Mouse (Mus musculus) CH12.LX (cell line): Measurements from ENCODE around the gene Asb15. TPM values are rescaled to one million over a fixed set of nuclear protein-coding genes. Genes with fewer than 3 reads are reported as not detected.

Source experiments
- DNase-seq: peaks from one replicate; pipeline ENCODE4 v3.0.0-alpha.2; 2013; ENCODE audit errors: extremely low read depth
- H3K27ac ChIP-seq: 2 replicates; pipeline ENCODE4 v1.5.1; 2012; ENCODE audit warnings: low read depth, mild to moderate bottlenecking, control low read depth, moderate library complexity; ENCODE audit not compliant: insufficient read depth
- H3K27me3 ChIP-seq: replicated peaks from 2 replicates; pipeline ENCODE3; 2012; ENCODE audit warnings: inconsistent platforms
- H3K36me3 ChIP-seq, 2 experiments: replicated peaks in 1 of 2; 2 replicates each; pipeline versions ENCODE3 to v1.6.1; 2012; ENCODE audit warnings: inconsistent platforms in 1 of 2, low read length in 1 of 2, mild to moderate bottlenecking in 1 of 2, mixed read lengths in 1 of 2, moderate library complexity in 1 of 2; ENCODE audit not compliant: control insufficient read depth in 1 of 2, insufficient read depth in 1 of 2
- H3K4me1 ChIP-seq, 2 experiments: 2 replicates each; pipeline ENCODE4 v1.6.1; 2012; ENCODE audit warnings: inconsistent platforms in 1 of 2, moderate library complexity in 1 of 2; ENCODE audit not compliant: insufficient read depth in 2 of 2, control insufficient read depth in 1 of 2
- H3K4me2 ChIP-seq: 2 replicates; pipeline ENCODE4 v1.6.1; 2012; ENCODE audit warnings: low read depth, mild to moderate bottlenecking, control low read depth; ENCODE audit not compliant: poor library complexity, insufficient read depth, severe bottlenecking
- H3K4me3 ChIP-seq, 3 experiments: fragments of 150-350 bp in 1 of 3; sonication (generic) in 1 of 3; replicated peaks in 1 of 3; 2 replicates each; pipeline versions ENCODE3 to v1.5.1; 2011 to 2012; ENCODE audit warnings: low read depth in 2 of 3, low read length in 2 of 3, mild to moderate bottlenecking in 2 of 3, moderate library complexity in 2 of 3, control low read depth in 1 of 3, improper control_type of control experiment in 1 of 3, inconsistent platforms in 1 of 3, mixed read lengths in 1 of 3; ENCODE audit not compliant: poor library complexity in 1 of 3
- H3K79me2 ChIP-seq: replicated peaks from 2 replicates; pipeline ENCODE4 v1.6.1; 2012; ENCODE audit warnings: mild to moderate bottlenecking, moderate library complexity; ENCODE audit not compliant: control insufficient read depth, poor library complexity, insufficient read depth, severe bottlenecking; ENCODE audit errors: extremely low read depth
- H3K9ac ChIP-seq: 2 replicates; pipeline ENCODE4 v1.6.1; 2012; ENCODE audit warnings: low read depth, mild to moderate bottlenecking, control low read depth, moderate library complexity; ENCODE audit not compliant: insufficient read depth
- H3K9me3 ChIP-seq: replicated peaks from 2 replicates; pipeline ENCODE3; 2012; ENCODE audit warnings: low read length, inconsistent platforms, mixed read lengths
- BHLHE40 ChIP-seq: IDR thresholded peaks from 2 replicates; pipeline ENCODE4 v1.6.1; 2011; ENCODE audit warnings: mild to moderate bottlenecking, low read depth, low read length, improper control_type of control experiment
- CHD1 ChIP-seq: IDR thresholded peaks from 2 replicates; pipeline ENCODE4 v1.6.1; 2012; ENCODE audit warnings: low read depth, low read length, improper control_type of control experiment, inconsistent platforms
- CHD2 ChIP-seq: IDR thresholded peaks from 2 replicates; pipeline ENCODE4 v1.6.1; 2011; ENCODE audit warnings: low read length, improper control_type of control experiment
- ELF1 ChIP-seq: IDR thresholded peaks from 2 replicates; pipeline ENCODE4 v1.6.1; 2014; ENCODE audit warnings: low read depth, mild to moderate bottlenecking, inconsistent platforms, low read length, improper control_type of control experiment
- ETS1 ChIP-seq: conservative IDR thresholded peaks from 2 replicates; pipeline ENCODE4 v1.6.1; 2012; ENCODE audit warnings: low read depth, mild to moderate bottlenecking, inconsistent platforms, low read length, improper control_type of control experiment, moderate library complexity
- GABPA ChIP-seq: IDR thresholded peaks from 2 replicates; pipeline ENCODE4 v1.6.1; 2012; ENCODE audit warnings: low read depth, low read length, improper control_type of control experiment, inconsistent platforms; ENCODE audit not compliant: insufficient replicate concordance
- HCFC1 ChIP-seq: IDR thresholded peaks from 2 replicates; pipeline ENCODE4 v1.6.1; 2012; ENCODE audit warnings: low read depth, mild to moderate bottlenecking, inconsistent platforms, low read length, improper control_type of control experiment
- IRF4 ChIP-seq: IDR thresholded peaks from 2 replicates; pipeline ENCODE4 v1.6.1; 2014; ENCODE audit warnings: low read depth, mild to moderate bottlenecking, inconsistent platforms, low read length, improper control_type of control experiment
- JUN ChIP-seq: IDR thresholded peaks from 2 replicates; pipeline ENCODE4 v1.6.1; 2011; ENCODE audit warnings: low read depth, mild to moderate bottlenecking, low read length, improper control_type of control experiment, moderate library complexity; ENCODE audit not compliant: insufficient read depth
- JUND ChIP-seq: conservative IDR thresholded peaks from 2 replicates; pipeline ENCODE4 v1.6.1; 2011; ENCODE audit warnings: low read depth, low read length, improper control_type of control experiment
- MAFK ChIP-seq: IDR thresholded peaks from 2 replicates; pipeline ENCODE4 v1.6.1; 2011; ENCODE audit warnings: low read length, improper control_type of control experiment; ENCODE audit not compliant: insufficient replicate concordance
- MEF2A ChIP-seq: IDR thresholded peaks from 2 replicates; pipeline ENCODE4 v1.6.1; 2014; ENCODE audit warnings: low read depth, mild to moderate bottlenecking, inconsistent platforms, low read length, improper control_type of control experiment, borderline replicate concordance
- MXI1 ChIP-seq: IDR thresholded peaks from 2 replicates; pipeline ENCODE4 v1.6.1; 2011; ENCODE audit warnings: mild to moderate bottlenecking, low read depth, low read length, improper control_type of control experiment
- MYC ChIP-seq: IDR thresholded peaks from 2 replicates; pipeline ENCODE4 v1.6.1; 2011; ENCODE audit warnings: low read depth, mild to moderate bottlenecking, improper control_type of control experiment, low read length
- NRF1 ChIP-seq: IDR thresholded peaks from 2 replicates; pipeline ENCODE4 v1.6.1; 2014; ENCODE audit warnings: low read depth, mild to moderate bottlenecking, inconsistent platforms, low read length, improper control_type of control experiment, moderate library complexity
- PAX5 ChIP-seq: IDR thresholded peaks from 2 replicates; pipeline ENCODE4 v1.6.1; 2012; ENCODE audit warnings: low read length, inconsistent platforms, mixed read lengths
- POLR2AphosphoS2 ChIP-seq: IDR thresholded peaks from 2 replicates; pipeline ENCODE4 v1.6.1; 2011; ENCODE audit warnings: low read depth, low read length, improper control_type of control experiment
- SMC3 ChIP-seq: IDR thresholded peaks from 2 replicates; pipeline ENCODE4 v1.6.1; 2011; ENCODE audit warnings: low read depth, low read length, improper control_type of control experiment
- TCF12 ChIP-seq: IDR thresholded peaks from 2 replicates; pipeline ENCODE4 v1.6.1; 2014; ENCODE audit warnings: low read depth, mild to moderate bottlenecking, inconsistent platforms, low read length, improper control_type of control experiment
- UBTF ChIP-seq: IDR thresholded peaks from 2 replicates; pipeline ENCODE4 v1.6.1; 2012; ENCODE audit warnings: low read depth, mild to moderate bottlenecking, inconsistent platforms, low read length, improper control_type of control experiment, moderate library complexity
- USF2 ChIP-seq: conservative IDR thresholded peaks from 2 replicates; pipeline ENCODE4 v1.6.1; 2011; ENCODE audit warnings: low read depth, low read length, improper control_type of control experiment
- ZC3H11A ChIP-seq: IDR thresholded peaks from 2 replicates; pipeline ENCODE4 v1.6.1; 2012; ENCODE audit warnings: low read depth, mild to moderate bottlenecking, inconsistent platforms, low read length, improper control_type of control experiment
- ZKSCAN1 ChIP-seq: IDR thresholded peaks from 2 replicates; pipeline ENCODE4 v1.6.1; 2012; ENCODE audit warnings: low read depth, inconsistent platforms, low read length, improper control_type of control experiment, borderline replicate concordance
- ZMIZ1 ChIP-seq: IDR thresholded peaks from 2 replicates; pipeline ENCODE4 v1.6.1; 2012; ENCODE audit warnings: low read depth, mild to moderate bottlenecking, inconsistent platforms, low read length, improper control_type of control experiment
- ZNF384 ChIP-seq: IDR thresholded peaks from 2 replicates; pipeline ENCODE4 v1.6.1; 2012; ENCODE audit warnings: low read depth, low read length, improper control_type of control experiment, inconsistent platforms
- dilution Hi-C: fragments of 300-500 bp; cut with MboI; formaldehyde crosslinking; loops from 2 replicates; pipeline ENCODE4 v1.14.3; 2020; ENCODE audit warnings: low sequenced_read_pairs; ENCODE audit not compliant: extremely low pct_unique_long_range_greater_than_20kb, extremely low pct_ligation_motif_present
- in situ Hi-C: fragments of 300-500 bp; cut with MboI; formaldehyde crosslinking; loops from 3 replicates; pipeline ENCODE4 v1.14.3; 2019; ENCODE audit warnings: low sequenced_read_pairs, low pct_ligation_motif_present, low pct_unique_long_range_greater_than_20kb, mixed read lengths
- polyA plus RNA-seq: library from polyadenylated mRNA; unstranded; fragments of >175 nt; gene quantifications from 2 replicates; pipeline ENCODE4 v1.2.1, GENCODE M21; 2012; ENCODE audit warnings: low read depth; ENCODE audit not compliant: insufficient read length
- total RNA-seq, 2 experiments: library from RNA; depleted of rRNA; stranded (reverse); fragments of 300-350 nt in 1 of 2; fragments of >200 nt in 1 of 2; gene quantifications; 2 replicates each; pipeline ENCODE4 v1.2.3; 2012 to 2014

The Asb15 gene
- total and polyA plus RNA-seq, 3 experiments, result 0.10 TPM; not detected in 2

DNA sequence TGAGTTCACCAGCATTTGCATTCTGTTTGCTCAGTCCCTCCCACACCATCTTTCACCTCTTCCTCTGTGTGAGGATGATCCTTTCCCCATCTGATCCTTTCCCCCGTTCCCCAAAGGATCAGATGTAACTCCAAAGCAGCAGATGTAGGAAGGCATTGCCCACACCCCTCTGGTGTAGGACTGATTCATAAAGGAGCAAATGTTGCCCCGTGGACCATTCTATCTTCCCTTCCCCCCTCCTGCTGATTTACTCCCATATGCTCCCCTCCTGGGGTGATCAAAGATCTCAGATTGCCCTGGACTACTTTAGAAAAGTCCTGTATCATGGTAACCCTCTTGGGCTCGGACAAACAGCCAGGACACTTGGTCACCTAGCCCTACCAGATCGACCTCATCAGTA, 72.8 kb downstream of the Asb15 start:
- DNase-seq, result no peak
- peaks cover 3 to 12% of the 10 kb centered on the region in 2 experiments; a peak in 3 of 4 replicates for H3K4me1 ChIP-seq
- in situ Hi-C loops (no loop called here), dilution Hi-C loops (no loop called here)
- H3K4me3 ChIP-seq, result no peak overlapping the region
- no peaks in the 10 kb centered on the region for H3K27me3 ChIP-seq
- TF ChIP-seq MAFK, result no peak
- no peak for TF ChIP-seq MXI1
- no peak for TF ChIP-seq ZNF384
- TF ChIP-seq CHD1, result no peak
- no peak for TF ChIP-seq IRF4
- no peak for TF ChIP-seq NRF1
- TF ChIP-seq ZKSCAN1, result no peak
- TF ChIP-seq TCF12, result no peak
- TF ChIP-seq PAX5, result no peak
- TF ChIP-seq USF2, result no peak
- TF ChIP-seq ZMIZ1, result no peak
- TF ChIP-seq GABPA, result no peak
- no peak for TF ChIP-seq POLR2AphosphoS2
- no peak for TF ChIP-seq BHLHE40
- no peak for TF ChIP-seq ETS1
- TF ChIP-seq ELF1, result no peak
- no peak for TF ChIP-seq JUN
- TF ChIP-seq JUND, result no peak
- TF ChIP-seq MEF2A, result no peak
- H3K4me2 ChIP-seq, result no peak overlapping the region
- no peaks in the 10 kb centered on the region for H3K79me2 ChIP-seq
- H3K36me3 ChIP-seq, result no peaks in the 10 kb centered on the region
- H3K9me3 ChIP-seq, result no peaks in the 10 kb centered on the region
- H3K9ac ChIP-seq, result no peak overlapping the region
- H3K27ac ChIP-seq, result no peak overlapping the region

DNA sequence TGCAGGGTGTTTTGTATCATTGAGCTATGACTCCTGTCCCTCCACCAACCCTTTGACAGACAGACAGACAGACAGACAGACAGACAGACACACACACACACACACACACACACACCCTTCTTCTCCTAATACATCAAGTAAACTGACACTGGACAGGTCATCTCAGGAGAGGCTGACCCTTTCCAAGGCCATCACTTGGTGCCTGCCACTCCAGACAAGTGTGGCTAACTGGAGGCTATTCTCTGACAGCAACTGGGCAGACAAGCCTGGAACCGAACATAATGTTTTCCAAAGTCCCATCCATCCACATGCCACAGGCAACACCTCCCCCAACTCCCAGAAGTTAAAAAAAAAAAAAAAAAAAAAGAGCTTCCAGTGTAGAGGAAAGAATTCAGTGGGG, 73.7 kb downstream of the Asb15 start:
- H3K36me3 ChIP-seq, result no peaks in the 10 kb centered on the region
- H3K4me2 ChIP-seq, result no peak overlapping the region
- H3K4me3 ChIP-seq, result no peak overlapping the region
- no peaks in the 10 kb centered on the region for H3K9me3 ChIP-seq
- H3K27me3 ChIP-seq, result no peaks in the 10 kb centered on the region
- no peak overlapping the region for H3K9ac ChIP-seq
- dilution Hi-C loops (no loop called here), in situ Hi-C loops (no loop called here)
- no peaks in the 10 kb centered on the region for H3K79me2 ChIP-seq
- peaks cover 3 to 12% of the 10 kb centered on the region in 2 experiments; a peak in 3 of 4 replicates for H3K4me1 ChIP-seq
- no peak overlapping the region for H3K27ac ChIP-seq
- no peak for TF ChIP-seq UBTF
- TF ChIP-seq CHD1, result no peak
- TF ChIP-seq TCF12, result no peak
- TF ChIP-seq ZC3H11A, result no peak
- no peak for TF ChIP-seq MAFK
- no peak for TF ChIP-seq ZKSCAN1
- no peak for TF ChIP-seq JUN
- no peak for TF ChIP-seq MYC
- no peak for TF ChIP-seq HCFC1
- no peak for TF ChIP-seq CHD2
- no peak for TF ChIP-seq SMC3
- no peak for DNase-seq
